Mouse (Mus musculus): ENCODE results near the gene Ppp1r2.

DNA sequence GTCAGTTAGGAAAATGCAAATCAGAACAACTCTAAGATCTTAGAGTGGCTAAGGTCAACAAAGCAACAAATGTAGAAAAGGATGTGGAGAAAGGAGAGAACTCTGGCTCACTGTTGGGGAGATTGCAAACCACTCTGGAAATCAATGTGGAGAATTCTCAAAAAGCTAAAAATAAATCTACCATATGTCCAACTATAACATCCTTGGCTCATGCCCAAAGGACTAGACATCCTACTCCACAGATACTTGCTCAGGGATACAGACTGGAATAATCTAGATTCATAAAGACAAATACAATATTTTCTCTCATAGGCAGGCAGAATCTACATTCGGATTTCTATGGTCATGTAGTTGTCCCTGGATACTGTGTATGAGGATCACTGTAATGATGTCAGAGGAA is 70.9 kb downstream of the Ppp1r2 start:
- no peak for TF ChIP-seq CTCF (IDR thresholded peaks at IDR 0.05; ENCODE audit: borderline replicate concordance, control insufficient read depth, extremely low read depth, insufficient read depth, low read length, poor library complexity)
- no peak for TF ChIP-seq POLR2A (IDR thresholded peaks at IDR 0.05; ENCODE audit: control insufficient read depth, extremely low read depth, insufficient read depth, low read length, poor library complexity)

Measured in thymus, adult 2 months (tissue).